Mouse (Mus musculus) myocyte (in vitro differentiated cells): Measurements from ENCODE around the gene Wdr45b. TPM values are rescaled to one million over a fixed set of nuclear protein-coding genes. Genes with fewer than 3 reads are reported as not detected.
"Not testable (repeated sequence)": the region's sequence is repeated elsewhere in the genome, so short reads cannot be mapped to it uniquely, and the experiment has no call there.

Source experiments
- H3K27me3 ChIP-seq: one replicate; pipeline ENCODE4 v1.6.1; 2011; ENCODE audit not compliant: control insufficient read depth, insufficient read depth, insufficient read length
- H3K36me3 ChIP-seq: one replicate; pipeline ENCODE4 v1.6.1; 2011; ENCODE audit not compliant: control insufficient read depth, insufficient read depth
- H3K4me2 ChIP-seq: one replicate; pipeline ENCODE4 v1.6.1; 2011; ENCODE audit warnings: low read depth, control low read depth
- H3K4me3 ChIP-seq: one replicate; pipeline ENCODE4 v1.5.1; 2011; ENCODE audit warnings: mild to moderate bottlenecking, control low read depth, moderate library complexity
- H3K79me2 ChIP-seq: one replicate; pipeline ENCODE4 v1.6.1; 2011; ENCODE audit not compliant: control insufficient read depth, insufficient read depth
- H3ac ChIP-seq: one replicate; pipeline ENCODE4 v1.6.1; 2011; ENCODE audit not compliant: control insufficient read depth, insufficient read length
- CEBPB ChIP-seq: IDR thresholded peaks from 2 replicates; pipeline ENCODE4 v1.6.1; 2011; ENCODE audit warnings: mild to moderate bottlenecking, moderate library complexity; ENCODE audit not compliant: poor library complexity, insufficient read depth, severe bottlenecking
- E2F4 ChIP-seq: IDR thresholded peaks from one replicate; pipeline ENCODE4 v1.6.1; 2011; ENCODE audit warnings: mild to moderate bottlenecking, control low read depth, moderate library complexity; ENCODE audit not compliant: insufficient read depth
- MAX ChIP-seq: IDR thresholded peaks from one replicate; pipeline ENCODE4 v1.6.1; 2011; ENCODE audit warnings: low read depth, mild to moderate bottlenecking, control low read depth
- MYOD1 ChIP-seq, 3 experiments: IDR thresholded peaks; one replicate each; pipeline ENCODE4 v1.6.1; 2011; ENCODE audit warnings: control low read depth in 2 of 3, low read depth in 2 of 3, mild to moderate bottlenecking in 2 of 3, moderate library complexity in 1 of 3; ENCODE audit not compliant: insufficient read length in 2 of 3, control insufficient read depth in 1 of 3
- MYOG ChIP-seq, 3 experiments: IDR thresholded peaks; one replicate each; pipeline ENCODE4 v1.6.1; 2011; ENCODE audit warnings: control low read depth in 2 of 3, low read depth in 2 of 3, mild to moderate bottlenecking in 2 of 3; ENCODE audit not compliant: insufficient read length in 2 of 3, control insufficient read depth in 1 of 3, insufficient read depth in 1 of 3
- POLR2A ChIP-seq: IDR thresholded peaks from one replicate; pipeline ENCODE4 v1.6.1; 2011; ENCODE audit warnings: low read depth, mild to moderate bottlenecking, control low read depth, moderate library complexity; ENCODE audit not compliant: insufficient read length
- POLR2AphosphoS2 ChIP-seq: IDR thresholded peaks from one replicate; pipeline ENCODE4 v1.6.1; 2011; ENCODE audit warnings: low read depth, control low read depth; ENCODE audit not compliant: insufficient read length
- REST ChIP-seq: IDR thresholded peaks from one replicate; pipeline ENCODE4 v1.6.1; 2011; ENCODE audit warnings: mild to moderate bottlenecking, control low read depth, moderate library complexity; ENCODE audit not compliant: insufficient read depth, insufficient read length
- SRF ChIP-seq: IDR thresholded peaks from one replicate; pipeline ENCODE4 v1.6.1; 2011; ENCODE audit warnings: low read depth; ENCODE audit not compliant: control insufficient read depth, insufficient read length
- TCF12 ChIP-seq: IDR thresholded peaks from one replicate; pipeline ENCODE4 v1.6.1; 2011; ENCODE audit warnings: mild to moderate bottlenecking, control low read depth; ENCODE audit not compliant: poor library complexity, insufficient read depth, severe bottlenecking
- TCF3 ChIP-seq: IDR thresholded peaks from one replicate; pipeline ENCODE4 v1.6.1; 2011; ENCODE audit warnings: low read depth, control low read depth; ENCODE audit not compliant: insufficient read length
- USF1 ChIP-seq: IDR thresholded peaks from one replicate; pipeline ENCODE4 v1.6.1; 2011; ENCODE audit warnings: low read depth, mild to moderate bottlenecking, control low read depth, moderate library complexity
- polyA plus RNA-seq: library from polyadenylated mRNA; unstranded; fragments of >200 nt; fragmentation: generic; extraction: Trizol; gene quantifications from one replicate; pipeline ENCODE4 v1.2.1, GENCODE M21; 2012; ENCODE audit warnings: missing spikeins

Wdr45b gene
- polyA plus RNA-seq, 1 experiment = 66.4 TPM

DNA sequence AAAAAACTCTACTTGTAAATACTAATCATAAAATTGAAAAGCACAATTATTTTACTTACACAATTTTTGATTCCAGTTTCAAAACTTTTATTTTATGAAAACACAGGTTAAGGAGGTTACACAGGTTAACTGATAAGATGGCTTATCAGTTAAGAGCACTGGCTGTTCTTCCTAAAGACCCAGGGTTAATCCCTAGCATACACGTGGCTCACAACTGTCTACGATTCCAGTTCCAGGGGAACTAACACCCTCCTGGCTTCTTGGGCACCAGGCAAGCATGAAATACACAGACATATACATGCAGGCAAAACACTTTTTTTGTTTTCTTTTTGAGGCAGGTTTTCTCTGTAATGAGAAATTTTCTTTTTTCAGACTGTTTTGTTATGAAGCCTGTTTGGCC lies 6.1 kb downstream of the Wdr45b start:
- peaks cover 2% of the 10 kb centered on the region for H3K36me3 ChIP-seq
- peaks cover 74% of the 10 kb centered on the region for H3K79me2 ChIP-seq
- TF ChIP-seq MYOG (IDR thresholded peaks at IDR 0.05; ENCODE audit: control insufficient read depth in 1 of 3, insufficient read depth in 1 of 3, insufficient read length in 2 of 3, low read depth in 2 of 3) = no peak
- TF ChIP-seq TCF3 = no peak
- TF ChIP-seq MAX = no peak
- TF ChIP-seq USF1 = no peak
- TF ChIP-seq POLR2AphosphoS2 = no peak
- TF ChIP-seq MYOD1 (IDR thresholded peaks at IDR 0.05; ENCODE audit: control insufficient read depth in 1 of 3, insufficient read length in 2 of 3, low read depth in 2 of 3) = no peak
- TF ChIP-seq POLR2A = no peak
- TF ChIP-seq REST = no peak
- no peak for TF ChIP-seq CEBPB
- no peak for TF ChIP-seq SRF
- no peak for TF ChIP-seq TCF12
- TF ChIP-seq E2F4 = no peak
- no peak overlapping the region for H3ac ChIP-seq
- no peaks in the 10 kb centered on the region for H3K27me3 ChIP-seq
- H3K4me3 ChIP-seq = no peak overlapping the region
- no peak overlapping the region for H3K4me2 ChIP-seq

DNA sequence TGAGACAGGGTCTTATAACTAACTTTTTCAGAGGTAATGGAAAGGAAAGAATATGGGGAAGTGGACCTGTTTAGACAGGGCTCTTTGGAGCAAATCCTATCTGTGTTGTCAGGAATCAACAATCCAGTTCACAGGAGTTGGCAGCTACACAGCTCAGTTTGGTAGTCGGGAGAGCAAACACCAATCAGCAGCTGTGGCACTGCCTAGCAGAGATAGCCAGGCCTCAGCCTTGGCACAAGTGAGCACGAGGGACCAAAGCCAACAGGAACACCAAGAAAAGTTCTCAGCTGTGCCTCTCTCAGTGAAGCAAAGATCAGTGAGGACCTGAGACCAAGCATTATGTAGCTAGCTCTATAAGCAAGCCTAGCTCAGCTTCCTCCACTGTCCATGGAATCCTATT lies 7.2 kb downstream of the Wdr45b start:
- H3K27me3 ChIP-seq = no peaks in the 10 kb centered on the region
- H3K79me2 ChIP-seq = peaks cover 70% of the 10 kb centered on the region
- no peak overlapping the region for H3K4me3 ChIP-seq
- H3K4me2 ChIP-seq = no peak overlapping the region
- H3ac ChIP-seq = no peak overlapping the region
- H3K36me3 ChIP-seq = peaks cover 4% of the 10 kb centered on the region
- TF ChIP-seq MAX = no peak
- peak in 1 of 3 experiments; percentile 38 for TF ChIP-seq MYOD1 (IDR thresholded peaks at IDR 0.05; ENCODE audit: control insufficient read depth in 1 of 3, insufficient read length in 2 of 3, low read depth in 2 of 3)
- no peak for TF ChIP-seq USF1
- peak in 2 of 3 experiments; percentile 44 for TF ChIP-seq MYOG (IDR thresholded peaks at IDR 0.05; ENCODE audit: control insufficient read depth in 1 of 3, insufficient read depth in 1 of 3, insufficient read length in 2 of 3, low read depth in 2 of 3)

DNA sequence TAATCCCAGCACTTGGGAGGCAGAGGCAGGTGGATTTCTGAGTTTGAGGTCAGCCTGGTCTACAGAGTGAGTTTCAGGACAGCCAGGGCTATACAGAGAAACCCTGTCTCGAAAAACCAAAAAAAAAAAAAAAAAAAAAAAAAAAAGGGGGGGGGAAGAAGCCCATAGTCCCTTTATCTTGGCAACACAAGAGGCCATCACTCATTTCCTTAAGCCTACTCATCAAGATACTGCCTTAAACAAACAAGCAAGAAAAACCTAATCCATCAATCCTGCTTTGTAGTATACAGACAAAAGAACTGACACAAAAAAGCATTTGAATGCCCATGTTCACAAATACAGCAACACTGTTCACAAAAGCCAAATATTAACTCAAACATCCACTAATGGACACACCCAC lies 11.8 kb downstream of the Wdr45b start:
- peaks cover 45% of the 10 kb centered on the region for H3K79me2 ChIP-seq
- H3ac ChIP-seq, H3K27me3 ChIP-seq, H3K4me3 ChIP-seq, H3K36me3 ChIP-seq, H3K4me2 ChIP-seq: not testable (repeated sequence)

DNA sequence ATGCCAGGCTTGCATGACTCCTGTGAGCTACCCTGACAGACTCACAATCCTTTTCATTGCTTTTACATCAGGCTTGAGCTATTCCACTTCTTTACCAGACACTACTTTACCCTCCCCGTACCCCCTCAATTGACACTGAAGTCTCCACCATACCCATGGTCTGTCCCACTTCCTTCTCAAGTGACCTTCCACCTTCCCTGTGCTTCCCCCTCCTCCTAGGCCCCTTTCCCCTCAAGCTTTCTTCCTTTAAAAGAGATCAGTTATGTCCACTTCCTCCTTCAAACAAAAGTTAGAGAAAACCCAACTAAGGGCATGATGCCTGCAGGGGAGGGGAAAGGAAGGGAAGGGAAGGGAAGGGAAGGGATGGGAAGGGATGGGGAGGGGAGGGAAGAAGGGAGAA lies 14.0 kb downstream of the Wdr45b start:
- peaks cover 18% of the 10 kb centered on the region for H3K36me3 ChIP-seq
- no peak overlapping the region for H3K4me3 ChIP-seq
- no peaks in the 10 kb centered on the region for H3K27me3 ChIP-seq
- H3K4me2 ChIP-seq = no peak overlapping the region
- TF ChIP-seq USF1 = no peak
- no peak for TF ChIP-seq POLR2A
- TF ChIP-seq SRF = no peak
- TF ChIP-seq CEBPB = no peak
- no peak for TF ChIP-seq MAX
- no peak for TF ChIP-seq MYOD1 (IDR thresholded peaks at IDR 0.05; ENCODE audit: control insufficient read depth in 1 of 3, insufficient read length in 2 of 3, low read depth in 2 of 3)
- TF ChIP-seq TCF3 = no peak
- no peak for TF ChIP-seq MYOG (IDR thresholded peaks at IDR 0.05; ENCODE audit: control insufficient read depth in 1 of 3, insufficient read depth in 1 of 3, insufficient read length in 2 of 3, low read depth in 2 of 3)
- TF ChIP-seq POLR2AphosphoS2 = no peak
- no peak for TF ChIP-seq REST
- TF ChIP-seq E2F4 = no peak
- no peak overlapping the region for H3ac ChIP-seq
- H3K79me2 ChIP-seq = peaks cover 36% of the 10 kb centered on the region

DNA sequence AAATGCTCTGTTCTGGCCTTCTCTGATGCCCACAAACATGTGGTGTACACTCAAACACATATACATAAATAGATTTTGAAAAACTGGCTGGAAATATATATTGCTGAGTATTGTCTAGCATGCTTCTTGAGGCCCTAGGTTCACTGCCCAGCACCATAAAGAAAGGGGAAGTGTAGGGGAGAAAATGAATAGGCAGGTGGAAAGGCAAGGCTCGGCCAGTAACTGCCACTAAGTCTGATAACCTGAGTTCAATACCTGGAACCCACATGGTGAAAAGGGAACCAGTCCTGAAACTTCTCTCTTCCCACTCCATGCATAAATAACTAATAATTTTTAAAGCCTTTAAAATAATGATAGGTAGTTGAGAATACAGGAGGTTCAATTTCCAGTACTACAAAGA lies 14.6 kb downstream of the Wdr45b start:
- TF ChIP-seq POLR2A = no peak
- TF ChIP-seq REST = no peak
- no peak for TF ChIP-seq TCF12
- no peak for TF ChIP-seq E2F4
- Histone ChIP-seq H3K4me2 (no peak overlapping the region), H3K4me3 (no peak overlapping the region), H3K27me3 (no peaks in the 10 kb centered on the region), H3ac (no peak overlapping the region), H3K79me2 (peaks cover 30% of the 10 kb centered on the region), H3K36me3 (peaks cover 24% of the 10 kb centered on the region)

DNA sequence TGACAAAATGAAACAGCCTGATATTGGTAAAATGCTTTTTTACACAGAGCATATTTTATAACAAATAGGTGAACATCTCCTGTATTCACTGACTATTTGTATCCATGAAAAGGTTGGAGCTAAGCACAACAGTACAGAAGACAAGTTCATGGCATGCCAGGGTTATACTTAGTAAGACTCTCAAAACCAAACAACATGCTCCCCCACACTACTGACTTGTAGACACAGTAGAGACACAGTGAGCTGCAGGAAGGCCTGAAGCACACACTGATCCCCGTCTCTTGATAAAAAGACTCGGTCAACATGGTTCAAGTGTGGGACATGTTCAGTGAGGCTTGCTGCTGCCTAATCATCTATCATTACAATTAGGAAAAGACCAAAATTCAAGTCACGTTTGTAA lies 22.6 kb downstream of the Wdr45b start:
- TF ChIP-seq POLR2AphosphoS2 (no peak), MYOG (IDR thresholded peaks at IDR 0.05; ENCODE audit: control insufficient read depth in 1 of 3, insufficient read depth in 1 of 3, insufficient read length in 2 of 3, low read depth in 2 of 3) (no peak), MAX (no peak), SRF (no peak), CEBPB (no peak), TCF3 (no peak), TCF12 (no peak), E2F4 (no peak), USF1 (no peak), MYOD1 (IDR thresholded peaks at IDR 0.05; ENCODE audit: control insufficient read depth in 1 of 3, insufficient read length in 2 of 3, low read depth in 2 of 3) (no peak), REST (no peak), POLR2A (no peak)
- Histone ChIP-seq H3K79me2 (no peaks in the 10 kb centered on the region), H3ac (no peak overlapping the region), H3K4me2 (no peak overlapping the region), H3K36me3 (peaks cover 71% of the 10 kb centered on the region), H3K4me3 (no peak overlapping the region), H3K27me3 (no peaks in the 10 kb centered on the region)
